Mouse (Mus musculus) lung, embryonic 16.5 days (tissue): Measurements from ENCODE around the gene Pibf1. TPM values are rescaled to one million over a fixed set of nuclear protein-coding genes. Genes with fewer than 3 reads are reported as not detected.

Experiments used
- ATAC-seq: fragments of 200-750 bp; cut with Nextera tagmentation; 2 replicates; pipeline ENCODE4 v1.8.0; 2017; ENCODE audit warnings: low read depth, mild to moderate bottlenecking, moderate library complexity
- H3K27ac ChIP-seq: fragments of 300-500 bp; sonication (generic); 2 replicates; pipeline ENCODE4 v1.5.1; 2014; ENCODE audit warnings: mild to moderate bottlenecking, control low read depth, low read length
- H3K27me3 ChIP-seq: fragments of 300-500 bp; sonication (generic); 2 replicates; pipeline ENCODE4 v1.6.1; 2014; ENCODE audit warnings: low read depth, low read length, mixed read lengths; ENCODE audit not compliant: control insufficient read depth, insufficient read depth
- H3K36me3 ChIP-seq: fragments of 300-500 bp; sonication (generic); 2 replicates; pipeline ENCODE4 v1.6.1; 2014; ENCODE audit warnings: low read length; ENCODE audit not compliant: control insufficient read depth, insufficient read depth
- H3K4me1 ChIP-seq: fragments of 300-500 bp; sonication (generic); replicated peaks from 2 replicates; pipeline ENCODE4 v1.6.1; 2014; ENCODE audit warnings: low read length, mixed read lengths; ENCODE audit not compliant: control insufficient read depth, insufficient read depth
- H3K4me2 ChIP-seq: fragments of 300-500 bp; sonication (generic); 2 replicates; pipeline ENCODE4 v1.6.1; 2014; ENCODE audit warnings: low read depth, low read length, control low read depth
- H3K4me3 ChIP-seq: fragments of 300-500 bp; sonication (generic); 2 replicates; pipeline ENCODE4 v1.5.1; 2014; ENCODE audit warnings: mild to moderate bottlenecking, low read length, control low read depth
- H3K9ac ChIP-seq: fragments of 300-500 bp; sonication (generic); 2 replicates; pipeline ENCODE4 v1.6.1; 2014; ENCODE audit warnings: low read length, control low read depth
- H3K9me3 ChIP-seq: fragments of 300-500 bp; sonication (generic); 2 replicates; pipeline ENCODE4 v1.6.1; 2016; ENCODE audit warnings: low read length; ENCODE audit not compliant: control insufficient read depth
- WGBS: fragments of 180-500 bp; shearing (Covaris S2); extraction: QIAGEN DNeasy Blood & Tissue Kit; methylation state at CpG from one replicate; pipeline ENCODE4 v1.1.7; 2014; 5-methylcytosine and 5-hydroxymethylcytosine counted together
- polyA plus RNA-seq: library from polyadenylated mRNA; unstranded; fragments of >200 nt; fragmentation: Nextera tagmentation; extraction: Ambion mirVana; gene quantifications from 2 replicates; pipeline ENCODE4 v1.2.1, GENCODE M21; 2015

Pibf1 gene
- polyA plus RNA-seq, 1 experiment from 2014 or later: 19.9 TPM

DNA sequence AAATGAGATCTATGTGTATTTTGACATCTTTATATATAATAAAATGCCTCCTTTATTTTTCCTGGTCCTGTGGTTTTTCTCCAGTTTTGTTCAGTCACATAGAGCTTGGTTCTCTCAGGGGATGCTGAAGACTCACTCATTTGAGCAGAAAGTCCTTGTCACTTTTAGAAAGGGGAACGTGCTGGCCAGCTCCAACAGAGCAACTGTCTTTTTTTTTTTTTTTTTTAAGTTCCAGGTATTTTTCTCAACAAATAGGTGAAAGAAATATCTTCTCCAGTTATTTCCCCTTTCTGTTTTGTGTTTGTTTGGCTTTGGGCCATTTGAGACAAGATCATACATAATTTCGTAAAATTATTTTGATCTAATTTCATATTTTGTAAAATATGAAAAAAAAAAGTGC lies 174.8 kb downstream of the Pibf1 start:
- no peaks in the 10 kb centered on the region for H3K36me3 ChIP-seq
- WGBS: 52% methylated on average over 2 of the region's 2 CpGs
- no peak overlapping the region for H3K4me3 ChIP-seq
- H3K9ac ChIP-seq: no peak overlapping the region
- no peak overlapping the region for H3K27ac ChIP-seq
- no peak overlapping the region for H3K4me2 ChIP-seq
- ATAC-seq: no peak
- no peaks in the 10 kb centered on the region for H3K4me1 ChIP-seq
- no peaks in the 10 kb centered on the region for H3K27me3 ChIP-seq
- H3K9me3 ChIP-seq: no peaks in the 10 kb centered on the region

- H3K4me2 ChIP-seq: no peak overlapping the region
- no peak overlapping the region for H3K27ac ChIP-seq
- no peaks in the 10 kb centered on the region for H3K36me3 ChIP-seq
- H3K4me3 ChIP-seq: no peak overlapping the region
- 29% methylated on average over 4 of the region's 4 CpGs for WGBS
- ATAC-seq: no peak
- no peaks in the 10 kb centered on the region for H3K9me3 ChIP-seq
- H3K4me1 ChIP-seq: no peaks in the 10 kb centered on the region
- no peak overlapping the region for H3K9ac ChIP-seq
- no peaks in the 10 kb centered on the region for H3K27me3 ChIP-seq
Measured at GRCm38 (mm10) chr14:99275827-99276226, 176.6 kb downstream of the Pibf1 start.

- H3K27me3 ChIP-seq: no peaks in the 10 kb centered on the region
- ATAC-seq: no peak
Measured at GRCm38 (mm10) chr14:99278312-99278711, 179.1 kb downstream of the Pibf1 start.

DNA sequence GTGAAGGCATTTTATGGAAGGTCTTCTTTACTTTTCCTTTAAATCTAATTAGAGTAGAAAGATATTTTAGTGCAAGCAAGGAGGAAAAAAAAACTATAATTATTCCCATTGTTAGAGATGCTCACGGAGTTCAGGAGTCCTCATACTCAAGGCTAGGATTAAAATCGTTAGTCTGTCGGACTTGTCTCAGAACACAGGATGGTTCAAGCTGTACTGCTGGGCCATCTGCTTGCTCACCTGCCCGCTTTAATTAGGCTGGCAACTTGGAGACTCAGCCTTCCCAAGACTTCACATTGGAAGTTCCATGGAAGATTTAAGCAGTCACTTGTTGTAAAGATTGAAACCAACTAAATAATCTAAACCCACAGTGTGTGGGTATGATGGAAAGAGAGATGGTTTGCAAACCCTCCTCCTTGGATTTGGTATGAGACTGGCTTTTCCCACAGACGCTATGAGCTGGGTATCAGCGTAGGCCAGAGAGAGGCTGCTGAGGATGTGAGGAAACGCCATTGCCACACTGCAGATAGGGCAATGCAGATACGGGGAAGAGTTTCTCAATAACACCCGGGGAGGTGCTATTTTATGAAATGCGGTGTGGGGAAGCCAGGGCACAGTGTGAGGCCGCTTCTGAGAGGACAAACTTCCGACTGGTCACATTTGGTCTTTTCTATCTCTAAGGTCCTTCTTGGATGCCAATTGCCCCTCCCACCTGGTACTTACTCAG lies 179.7 kb downstream of the Pibf1 start:
- Histone ChIP-seq H3K9ac (no peak overlapping the region), H3K9me3 (no peaks in the 10 kb centered on the region), H3K27me3 (no peaks in the 10 kb centered on the region), H3K27ac (no peak overlapping the region), H3K36me3 (no peaks in the 10 kb centered on the region), H3K4me2 (no peak overlapping the region), H3K4me1 (no peaks in the 10 kb centered on the region), H3K4me3 (no peak overlapping the region)
- WGBS: 51% methylated on average over 12 of the region's 12 CpGs
- ATAC-seq: no peak

More at GRCm38 (mm10) chr14:99278312-99278711, 179.1 kb downstream of the Pibf1 start:
- Histone ChIP-seq H3K36me3 (no peaks in the 10 kb centered on the region), H3K4me3 (no peak overlapping the region), H3K9me3 (no peaks in the 10 kb centered on the region), H3K4me1 (no peaks in the 10 kb centered on the region), H3K4me2 (no peak overlapping the region), H3K27ac (no peak overlapping the region), H3K9ac (no peak overlapping the region)
- WGBS: 39% methylated on average over 9 of the region's 9 CpGs

GRCm38 (mm10) chr14:99280399-99280798 lies 181.2 kb downstream of the Pibf1 start:
- Histone ChIP-seq H3K36me3 (no peaks in the 10 kb centered on the region), H3K9me3 (no peaks in the 10 kb centered on the region), H3K4me2 (no peak overlapping the region), H3K4me3 (no peak overlapping the region), H3K27ac (no peak overlapping the region), H3K4me1 (no peaks in the 10 kb centered on the region), H3K9ac (no peak overlapping the region), H3K27me3 (no peaks in the 10 kb centered on the region)
- WGBS: 66% methylated on average over 5 of the region's 5 CpGs
- ATAC-seq: no peak

GRCm38 (mm10) chr14:99280825-99281433 lies 181.7 kb downstream of the Pibf1 start:
- Histone ChIP-seq H3K4me2 (no peak overlapping the region), H3K27ac (no peak overlapping the region), H3K36me3 (no peaks in the 10 kb centered on the region), H3K4me1 (no peaks in the 10 kb centered on the region), H3K27me3 (no peaks in the 10 kb centered on the region), H3K9ac (no peak overlapping the region), H3K4me3 (no peak overlapping the region), H3K9me3 (no peaks in the 10 kb centered on the region)
- no peak for ATAC-seq
- 68% methylated on average over 5 of the region's 5 CpGs for WGBS

- Histone ChIP-seq H3K4me2 (no peak overlapping the region), H3K27me3 (no peaks in the 10 kb centered on the region), H3K4me3 (no peak overlapping the region), H3K4me1 (no peaks in the 10 kb centered on the region), H3K27ac (no peak overlapping the region), H3K9me3 (no peaks in the 10 kb centered on the region), H3K36me3 (no peaks in the 10 kb centered on the region), H3K9ac (no peak overlapping the region)
- ATAC-seq: no peak
- WGBS: 93% methylated on average over 4 of the region's 4 CpGs
Measured at GRCm38 (mm10) chr14:99285486-99285885, 186.3 kb downstream of the Pibf1 start.

GRCm38 (mm10) chr14:99292176-99292575 lies 193.0 kb downstream of the Pibf1 start:
- Histone ChIP-seq H3K27ac (no peak overlapping the region), H3K4me1 (no peaks in the 10 kb centered on the region), H3K4me2 (no peak overlapping the region), H3K27me3 (no peaks in the 10 kb centered on the region), H3K36me3 (no peaks in the 10 kb centered on the region), H3K4me3 (no peak overlapping the region), H3K9me3 (no peaks in the 10 kb centered on the region), H3K9ac (no peak overlapping the region)
- no peak for ATAC-seq
- WGBS: 95% methylated on average over 5 of the region's 5 CpGs

DNA sequence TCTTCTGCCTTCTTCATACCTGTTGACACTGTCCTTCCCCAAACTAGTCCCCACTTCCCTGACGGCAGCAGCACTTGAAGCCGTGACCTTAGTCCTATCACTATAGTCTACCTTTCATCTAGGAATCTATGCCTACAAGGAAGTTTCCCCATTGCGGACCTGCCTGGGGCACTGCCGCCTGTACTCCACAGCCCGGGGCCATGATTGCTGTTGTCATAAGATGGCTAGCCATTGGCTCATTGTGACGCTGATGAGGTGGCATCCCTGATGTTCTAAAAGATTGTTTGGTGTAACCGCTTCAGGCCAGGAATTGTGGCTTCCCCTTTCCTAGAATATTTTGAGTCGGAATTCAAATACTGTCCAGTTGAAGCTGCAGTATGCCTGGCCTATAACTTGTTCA lies 195.2 kb downstream of the Pibf1 start:
- H3K27ac ChIP-seq: no peak overlapping the region
- H3K36me3 ChIP-seq: no peaks in the 10 kb centered on the region
- no peak overlapping the region for H3K4me3 ChIP-seq
- peaks cover 3% of the 10 kb centered on the region; the same call in 1 of the 2 replicates for H3K4me1 ChIP-seq
- H3K4me2 ChIP-seq: no peak overlapping the region
- no peak overlapping the region for H3K9ac ChIP-seq
- WGBS: 82% methylated on average over 8 of the region's 8 CpGs
- no peaks in the 10 kb centered on the region for H3K9me3 ChIP-seq
- ATAC-seq: no peak
- peaks cover 3% of the 10 kb centered on the region for H3K27me3 ChIP-seq
